Mouse (Mus musculus): ENCODE data around the gene Mzf1.

Gene Mzf1
- long read RNA-seq, experiment 1, partial matches to known transcripts: 1 of 3 reads
- long read RNA-seq, experiment 1, other reads (novel, unspliced or antisense): 2 of 3 reads
- long read RNA-seq, experiment 2: 0 reads

GRCm38 (mm10) chr7:13054287-13055010 is at the start of gene Mzf1:
Mzf1 (minus strand) TSS chr7:13054764.
- intact Hi-C loops (cut with DNase I): no loop called here

- intact Hi-C loops (cut with DNase I): no loop called here
Observed at GRCm38 (mm10) chr7:13095073-13095472, 40.5 kb upstream of the Mzf1 start, which contains the start of gene Vmn1r85. Vmn1r85 (minus strand) TSS chr7:13095173.

DNA sequence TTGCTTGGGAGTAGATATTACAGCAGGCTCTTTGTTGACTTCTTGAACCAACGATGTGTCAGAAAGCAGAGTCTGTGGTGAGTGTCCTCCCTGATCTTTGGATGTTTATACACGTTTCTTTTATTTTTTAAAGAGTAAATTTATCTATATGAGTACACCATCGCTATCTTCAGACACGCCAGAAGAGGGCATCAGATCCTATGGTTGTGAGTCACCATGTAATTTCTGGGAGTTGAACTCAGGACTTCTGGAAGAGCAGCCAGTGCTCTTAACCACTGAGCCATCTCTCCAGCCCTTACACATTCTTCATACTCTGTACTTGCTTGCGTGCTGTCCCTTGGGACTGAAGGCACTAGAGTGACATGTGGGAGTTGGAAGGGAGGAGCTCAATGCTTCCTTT is 17.7 kb upstream of the Mzf1 start:
- intact Hi-C loops (cut with DNase I): loop anchor here (5.0 kb wide), 1 partner anchor 440 kb away; no protein-coding TSS in a partner anchor

DNA sequence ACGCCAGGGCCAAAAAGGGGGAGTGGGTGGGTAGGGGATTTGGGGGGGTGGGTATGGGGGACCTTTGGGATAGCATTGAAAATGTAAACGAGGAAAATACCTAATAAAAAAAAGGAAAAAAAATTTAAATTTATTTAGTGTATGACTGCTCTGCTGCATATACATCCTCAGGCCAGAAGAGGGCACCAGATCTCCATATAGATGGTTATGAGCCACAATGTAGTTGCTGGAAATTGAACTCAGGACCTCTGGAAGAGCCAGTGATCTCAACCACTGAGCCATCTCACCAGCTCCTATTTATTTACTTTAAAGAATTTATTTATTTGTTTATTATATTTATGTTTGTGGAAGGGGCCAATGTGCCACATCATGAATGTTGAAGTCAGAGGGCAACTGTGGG is 8.8 kb upstream of the Mzf1 start:
- intact Hi-C loops (cut with DNase I): loop anchor here (5.0 kb wide), 1 partner anchor 224 kb away; no protein-coding TSS in a partner anchor

GRCm38 (mm10) chr7:13059536-13059935 is 5.0 kb upstream of the Mzf1 start:
- intact Hi-C loops (cut with DNase I): no loop called here

DNA sequence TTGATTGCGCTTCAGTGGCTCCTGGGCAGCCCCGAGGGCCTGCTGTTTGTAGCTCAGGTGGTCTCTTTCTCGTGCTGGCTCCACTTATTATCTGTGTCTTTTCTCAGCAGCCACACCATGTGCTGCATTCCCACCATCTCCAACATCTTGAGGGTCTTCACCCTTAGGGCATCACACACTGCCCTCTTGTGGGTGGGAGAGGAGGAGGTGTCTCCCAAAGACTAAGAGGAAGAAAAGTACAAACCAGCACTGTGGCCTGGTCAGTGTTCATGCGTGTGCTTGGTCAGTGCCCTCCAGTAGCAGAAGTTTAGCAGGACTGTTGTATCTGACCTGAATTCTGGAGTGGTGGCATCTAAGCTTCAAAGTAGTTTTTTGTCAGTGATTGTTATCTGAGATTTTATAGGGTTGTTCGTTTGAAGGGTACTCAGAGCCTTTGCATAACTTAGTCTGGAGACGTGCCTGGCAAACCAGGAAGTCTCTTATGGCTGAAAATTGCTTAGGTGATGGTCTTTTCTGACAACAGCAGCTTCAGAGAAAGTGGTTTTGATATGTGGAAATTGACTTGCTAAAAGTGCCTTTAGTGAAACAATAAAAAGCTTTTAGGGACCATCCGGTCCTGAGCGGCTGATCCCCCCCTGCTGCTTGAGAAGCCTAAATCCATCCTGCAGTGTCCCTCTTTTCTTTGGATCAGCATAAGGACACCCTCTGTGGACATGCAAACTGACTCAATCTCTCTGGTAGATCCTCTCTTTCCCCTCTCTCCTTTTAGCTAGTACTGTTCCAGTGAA is 2.5 kb upstream of the Mzf1 start:
- intact Hi-C loops (cut with DNase I): no loop called here

- intact Hi-C loops (cut with DNase I): no loop called here
Observed at GRCm38 (mm10) chr7:13053961-13054286, 640 bp downstream of the Mzf1 start.

DNA sequence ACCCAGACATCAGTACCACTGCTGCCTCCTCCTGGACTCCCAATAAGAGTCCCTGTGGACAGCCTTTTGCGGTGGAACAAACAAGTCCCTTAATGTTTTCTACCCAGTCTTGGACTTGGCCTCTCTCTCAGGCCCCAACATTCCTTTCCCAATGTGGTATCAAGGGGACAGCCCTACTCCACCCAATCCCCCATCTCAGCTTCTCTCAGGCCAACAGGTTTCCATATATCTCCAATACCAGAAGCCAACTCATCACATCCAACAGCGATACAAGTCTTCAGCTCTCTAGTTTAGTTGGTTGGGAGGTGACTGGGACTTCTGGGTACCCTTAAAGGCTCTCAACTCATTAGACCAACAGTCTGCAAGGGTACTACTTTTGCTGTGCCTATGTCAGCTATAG is 1.1 kb downstream of the Mzf1 start:
- intact Hi-C loops (cut with DNase I): no loop called here

DNA sequence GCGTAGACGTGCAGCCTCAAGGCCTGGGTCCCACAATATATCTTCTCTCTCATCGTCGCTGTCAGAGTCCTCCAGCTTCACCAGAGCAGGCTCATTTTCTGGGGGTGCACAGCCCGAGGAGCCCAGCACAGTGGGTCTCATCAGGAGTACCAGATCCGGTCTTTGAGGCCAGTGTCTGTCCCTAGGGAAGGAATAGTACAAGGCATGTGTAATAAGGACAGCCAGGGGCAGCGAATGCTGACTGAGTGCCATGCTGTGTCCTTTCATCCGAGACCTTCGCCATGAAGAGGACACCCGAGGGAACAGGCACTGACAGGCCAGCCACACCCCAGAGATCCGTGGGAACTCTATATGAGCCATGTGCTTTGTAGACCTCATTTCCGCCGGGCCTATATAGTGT is 1.6 kb downstream of the Mzf1 start:
- intact Hi-C loops (cut with DNase I): no loop called here

DNA sequence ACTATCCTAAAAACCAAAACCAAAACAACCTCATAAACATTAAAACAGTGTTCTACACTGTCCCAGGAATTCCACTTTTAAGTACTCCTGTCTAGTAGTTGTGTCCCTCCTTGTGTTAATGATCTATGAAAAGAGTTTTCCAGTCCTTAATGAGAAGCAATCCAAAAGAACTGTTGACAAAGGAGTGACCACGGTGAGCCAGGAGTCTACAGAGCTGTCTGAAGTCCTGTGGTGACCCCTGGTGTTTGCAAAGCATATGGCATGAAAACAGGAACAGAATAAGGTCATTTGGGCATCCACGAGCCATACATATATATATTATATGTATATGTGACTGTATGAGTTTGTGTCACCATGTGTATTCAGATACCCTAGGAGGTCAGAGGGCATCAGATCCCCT is 8.5 kb downstream of the Mzf1 start:
- intact Hi-C loops (cut with DNase I): loop anchor here (2.0 to 5.0 kb wide), 3 partner anchors 37 to 144 kb away; partner anchors contain the start of gene Rps5

GRCm38 (mm10) chr7:13044254-13044625 is 10.3 kb downstream of the Mzf1 start:
- intact Hi-C loops (cut with DNase I): no loop called here

GRCm38 (mm10) chr7:13043445-13044253 is 10.9 kb downstream of the Mzf1 start:
- intact Hi-C loops (cut with DNase I): no loop called here

GRCm38 (mm10) chr7:13043120-13043444 is 11.5 kb downstream of the Mzf1 start:
- intact Hi-C loops (cut with DNase I): no loop called here

GRCm38 (mm10) chr7:13042511-13042910 is 12.1 kb downstream of the Mzf1 start:
- intact Hi-C loops (cut with DNase I): no loop called here

- intact Hi-C loops (cut with DNase I): no loop called here
Observed at GRCm38 (mm10) chr7:13041256-13041655, 13.3 kb downstream of the Mzf1 start.

DNA sequence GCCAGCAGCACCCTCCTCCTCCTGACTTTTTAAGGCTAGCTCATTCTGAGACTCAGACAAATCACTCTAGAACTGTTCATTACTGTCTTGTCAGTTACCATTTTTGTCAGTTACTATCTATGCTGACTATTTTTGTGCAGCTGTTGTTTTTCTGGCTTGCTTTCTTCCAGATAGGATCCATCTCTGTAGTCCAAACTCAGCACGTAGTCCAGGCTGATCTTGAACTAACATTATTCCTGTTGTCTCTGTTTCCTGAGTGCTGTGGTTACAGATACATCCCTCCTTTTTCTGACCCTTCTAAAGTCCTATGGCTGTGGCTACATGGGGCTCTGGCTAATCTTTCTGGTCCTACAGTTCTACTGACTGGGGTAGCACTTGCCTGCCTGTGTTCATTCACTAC is 15.4 kb downstream of the Mzf1 start:
- intact Hi-C loops (cut with DNase I): no loop called here

GRCm38 (mm10) chr7:13038621-13039169 is 15.9 kb downstream of the Mzf1 start:
- intact Hi-C loops (cut with DNase I): no loop called here

DNA sequence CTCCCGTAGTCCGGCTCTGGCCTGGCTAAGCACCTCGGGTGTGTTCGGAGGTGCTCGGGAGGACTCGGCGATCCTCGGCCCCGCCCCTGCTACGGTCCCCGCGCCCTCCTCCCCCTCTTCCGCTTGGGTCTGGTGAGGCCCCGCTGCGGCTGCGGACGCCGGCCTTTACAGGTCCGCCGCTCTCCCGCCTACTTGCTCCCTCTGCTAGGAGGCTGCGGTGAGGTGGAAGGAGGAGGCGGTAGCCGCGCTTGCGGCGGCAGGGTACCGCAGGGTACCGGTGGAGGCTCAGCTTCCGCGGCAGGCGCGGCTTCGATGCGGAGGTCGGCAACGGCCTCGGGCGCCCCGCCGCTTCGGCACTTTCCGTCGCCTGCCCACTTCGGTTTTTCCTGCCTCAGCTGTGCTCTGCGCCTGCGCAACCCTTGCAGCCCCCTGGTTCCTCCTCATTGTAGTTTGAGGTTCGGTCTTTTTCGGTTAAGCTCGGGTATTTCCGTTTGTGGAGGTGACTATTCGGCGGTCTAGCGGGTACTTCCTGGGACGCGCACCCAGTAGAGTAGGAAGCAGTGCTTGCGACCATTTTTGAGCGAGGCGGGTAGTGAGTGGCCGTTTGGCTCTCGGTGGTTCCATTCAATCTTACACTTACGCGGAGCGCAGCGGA is 16.5 kb downstream of the Mzf1 start, which contains the start of gene Ube2m:
Gene Ube2m (minus strand): TSS at position 375 of the 655 bp plus-strand sequence.
- intact Hi-C loops (cut with DNase I): no loop called here

DNA sequence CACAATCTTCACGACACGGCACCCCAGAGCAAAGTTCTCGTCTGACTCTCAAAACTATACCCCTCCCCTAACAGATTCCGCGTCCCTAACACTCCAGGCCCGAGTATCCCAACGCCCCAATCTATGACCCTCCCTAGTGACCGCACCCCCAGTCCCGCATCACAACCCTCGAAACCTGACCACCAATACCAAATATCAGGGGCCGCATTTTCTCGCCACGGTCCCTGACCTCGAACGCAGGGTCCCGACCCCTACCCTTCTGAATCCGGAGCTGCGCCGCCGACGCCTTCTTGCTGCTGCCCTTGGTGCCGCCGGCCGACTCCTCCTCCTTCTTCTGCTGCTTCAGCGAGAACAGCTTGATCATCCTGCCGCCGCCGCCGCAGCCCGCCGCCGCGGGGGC is 17.2 kb downstream of the Mzf1 start:
- intact Hi-C loops (cut with DNase I): no loop called here

DNA sequence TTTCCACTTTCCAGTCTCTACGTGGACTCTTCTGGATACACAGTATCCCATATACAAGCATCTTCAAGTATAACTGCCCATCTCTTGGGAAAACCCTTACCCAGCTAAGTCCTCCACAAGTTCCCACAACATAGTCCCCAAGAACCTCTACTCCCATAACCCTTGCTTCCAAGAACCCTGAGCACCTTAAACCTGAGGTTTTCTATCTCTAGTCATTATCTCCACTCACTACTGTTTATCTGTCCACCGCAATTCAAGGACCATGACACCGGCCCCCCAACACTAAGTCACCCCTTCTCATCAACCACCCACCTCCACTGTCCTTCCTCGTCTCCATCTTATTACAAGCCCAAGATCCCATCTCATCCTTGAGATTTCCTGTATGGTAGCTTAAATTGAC is 17.8 kb downstream of the Mzf1 start:
- intact Hi-C loops (cut with DNase I): no loop called here

All from adrenal gland (tissue).